Comparison of ENCODE assay signal across 10 mouse cellular contexts in the genomic region with DNA sequence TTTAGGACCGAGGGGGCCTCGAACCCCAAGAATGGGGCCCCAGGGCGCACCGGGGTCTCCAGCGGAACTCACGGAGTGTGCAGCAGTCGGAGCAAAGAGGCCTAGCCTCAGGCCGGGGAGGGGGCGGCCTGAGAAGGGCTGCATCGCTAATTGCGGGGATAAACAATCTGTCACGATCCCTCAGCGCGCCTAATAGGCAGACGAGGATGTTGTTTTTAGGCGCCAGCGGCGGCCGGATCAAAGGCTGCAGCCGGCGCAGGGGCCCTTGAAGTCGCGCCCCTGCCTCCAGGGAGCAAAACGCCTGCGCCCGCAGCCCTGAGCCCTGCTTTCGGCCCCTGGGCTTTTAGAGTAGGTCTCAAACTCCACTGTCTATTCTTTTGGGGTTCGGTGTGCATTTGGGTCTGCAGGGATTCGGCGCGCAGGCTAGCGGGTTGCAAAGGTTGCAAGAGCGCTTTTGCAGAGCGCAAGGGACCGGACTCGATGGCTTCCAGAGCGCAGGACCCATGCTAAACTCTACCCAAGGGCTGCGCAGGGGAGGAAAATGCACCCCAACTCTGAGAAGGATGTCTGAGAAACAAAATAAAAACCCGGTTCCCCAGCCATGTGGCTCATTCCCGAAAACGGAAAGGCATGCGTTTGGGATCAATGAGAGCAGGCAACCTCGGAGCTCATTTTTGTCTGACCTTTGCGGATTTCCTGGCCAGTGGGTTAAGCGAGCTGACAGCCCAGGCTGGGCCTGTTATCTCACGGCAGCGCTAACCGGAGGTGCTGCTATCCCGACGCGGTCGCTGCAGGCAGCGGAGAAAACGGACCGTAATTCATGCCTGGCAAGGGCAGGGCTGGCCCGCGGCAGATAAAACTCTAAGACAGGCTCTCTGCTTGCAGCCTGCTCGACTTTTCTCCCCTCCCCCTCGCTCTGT. TPM values are rescaled to one million over a fixed set of nuclear protein-coding genes. Genes with fewer than 3 reads are reported as not detected.
A peak's percentile ranks its signal among the peaks of the same experiment; 100 is the strongest.
DNase-seq lines count a peak whose midpoint lies in the region; ATAC-seq and TF ChIP-seq lines count a peak whose summit lies in the region.
"Had no signal": no experiment of that assay in that cellular context is flagged by ENCODE, and none has a peak within 500 bp of the region (broad histone marks: within the 10 kb centered on the region; RNA-seq: fewer than 3 reads in every experiment).

No protein-coding gene starts in this region.

- H3K4me1 ChIP-seq in midbrain, embryonic 10.5 days, result peaks cover 71% of the 10 kb centered on the region
- H3K4me1 ChIP-seq in midbrain, embryonic 16.5 days (ENCODE audit: control insufficient read depth, insufficient read depth, low read length), result peaks cover 13% of the 10 kb centered on the region; the same call in 1 of the 2 replicates
- peaks cover 47% of the 10 kb centered on the region for H3K4me1 ChIP-seq in forebrain, embryonic 13.5 days
- peaks cover 30% of the 10 kb centered on the region; the same call in 1 of the 2 replicates for H3K4me1 ChIP-seq in limb, embryonic 11.5 days (ENCODE audit: control insufficient read depth, insufficient read depth, low read length)
- H3K4me1 ChIP-seq in stomach, embryonic 14.5 days (ENCODE audit: control insufficient read depth, insufficient read depth, low read length), result peaks cover 12% of the 10 kb centered on the region; the same call in 1 of the 2 replicates
- no peaks in the 10 kb centered on the region for H3K4me1 ChIP-seq in kidney, adult 2 months (ENCODE audit: control insufficient read depth, insufficient read depth, low read length)

- H3K36me3 ChIP-seq in midbrain, embryonic 10.5 days, result no peaks in the 10 kb centered on the region
- no peaks in the 10 kb centered on the region for H3K36me3 ChIP-seq in midbrain, embryonic 16.5 days (ENCODE audit: control insufficient read depth, insufficient read depth, low read length)
- H3K36me3 ChIP-seq in forebrain, embryonic 13.5 days (ENCODE audit: poor library complexity, severe bottlenecking), result no peaks in the 10 kb centered on the region
- H3K36me3 ChIP-seq in limb, embryonic 11.5 days (ENCODE audit: control insufficient read depth, insufficient read depth, low read length), result no peaks in the 10 kb centered on the region
- H3K36me3 ChIP-seq in stomach, embryonic 14.5 days (ENCODE audit: control insufficient read depth, insufficient read depth, low read length), result no peaks in the 10 kb centered on the region
- H3K36me3 ChIP-seq in kidney, adult 2 months (ENCODE audit: control insufficient read depth, insufficient read depth, low read length), result no peaks in the 10 kb centered on the region

- no peak for TF ChIP-seq CTCF in kidney, adult 2 months (conservative IDR thresholded peaks at IDR 0.05; ENCODE audit: insufficient read depth, insufficient read length, low read depth, low read length)

- H3K27ac ChIP-seq in midbrain, embryonic 10.5 days (replicated peaks), result peak overlapping the region; percentile 69
- no peak overlapping the region for H3K27ac ChIP-seq in midbrain, embryonic 16.5 days (ENCODE audit: low read length)
- H3K27ac ChIP-seq in forebrain, embryonic 13.5 days, result no peak overlapping the region
- H3K27ac ChIP-seq in limb, embryonic 11.5 days (replicated peaks; ENCODE audit: low read depth, low read length), result peak overlapping the region; percentile 53; the same call in 1 of the 2 replicates
- H3K27ac ChIP-seq in stomach, embryonic 14.5 days (ENCODE audit: low read length), result no peak overlapping the region
- no peak overlapping the region for H3K27ac ChIP-seq in kidney, adult 2 months (ENCODE audit: insufficient read depth, low read depth, low read length)

- DNase-seq in midbrain, embryonic 10.5 days (ENCODE audit: low spot score), result peak; percentile 77
- peak; percentile 85 for DNase-seq in limb, embryonic 11.5 days (ENCODE audit: low spot score)
- no peak for DNase-seq in spleen, adult 18-20 months
- no peak for DNase-seq in urinary bladder, postnatal 25 days (ENCODE audit: low spot score)
- DNase-seq in kidney, adult 2 months, result no peak
- DNase-seq: cerebellum, adult 8-10 months; right cerebral cortex, postnatal 4 days had no signal

- no peak for TF ChIP-seq POLR2A in kidney, adult 2 months (IDR thresholded peaks at IDR 0.05; ENCODE audit: low read depth, low read length)

- WGBS in midbrain, embryonic 10.5 days, result under 1% methylated on average over 59 of the region's 59 CpGs
- under 1% methylated on average over 59 of the region's 59 CpGs for WGBS in midbrain, embryonic 16.5 days
- under 1% methylated on average over 59 of the region's 59 CpGs for WGBS in forebrain, embryonic 13.5 days
- under 1% methylated on average over 59 of the region's 59 CpGs for WGBS in limb, embryonic 11.5 days
- WGBS in stomach, embryonic 14.5 days, result under 1% methylated on average over 59 of the region's 59 CpGs
- 3% methylated on average over 59 of the region's 59 CpGs for WGBS in kidney, adult 2 months

- H3K9me3 ChIP-seq in midbrain, embryonic 10.5 days (replicated peaks), result peaks cover 4% of the 10 kb centered on the region; the same call in 1 of the 2 replicates
- H3K9me3 ChIP-seq in midbrain, embryonic 16.5 days (replicated peaks; ENCODE audit: control insufficient read depth, low read length, poor library complexity, severe bottlenecking), result no peaks in the 10 kb centered on the region
- H3K9me3 ChIP-seq in forebrain, embryonic 13.5 days (replicated peaks), result 0 out of 2 replicates have a peak, but pooled peaks cover 4% of the 10 kb centered on the region
- H3K9me3 ChIP-seq in limb, embryonic 11.5 days (ENCODE audit: control insufficient read depth, low read length), result no peaks in the 10 kb centered on the region
- H3K9me3 ChIP-seq in stomach, embryonic 14.5 days (ENCODE audit: control insufficient read depth, low read depth, low read length), result no peaks in the 10 kb centered on the region

- peak overlapping the region; percentile 41 for H3K4me3 ChIP-seq in midbrain, embryonic 10.5 days
- H3K4me3 ChIP-seq in midbrain, embryonic 16.5 days (ENCODE audit: low read depth, low read length), result no peak overlapping the region
- H3K4me3 ChIP-seq in forebrain, embryonic 13.5 days, result no peak overlapping the region; the same call in 1 of the 2 replicates
- H3K4me3 ChIP-seq in limb, embryonic 11.5 days (ENCODE audit: low read depth, low read length), result peak overlapping the region; percentile 20
- peak overlapping the region; percentile 2; the same call in 1 of the 2 replicates for H3K4me3 ChIP-seq in stomach, embryonic 14.5 days (ENCODE audit: low read depth, low read length)
- H3K4me3 ChIP-seq in kidney, adult 2 months (ENCODE audit: insufficient read depth, low read depth, low read length), result no peak overlapping the region

- H3K9ac ChIP-seq in midbrain, embryonic 16.5 days (ENCODE audit: low read depth, low read length), result no peak overlapping the region
- H3K9ac ChIP-seq in forebrain, embryonic 13.5 days, result no peak overlapping the region
- peak overlapping the region; percentile 45 for H3K9ac ChIP-seq in limb, embryonic 11.5 days (ENCODE audit: low read length)
- no peak overlapping the region for H3K9ac ChIP-seq in stomach, embryonic 14.5 days (replicated peaks; ENCODE audit: low read depth, low read length)

- H3K4me2 ChIP-seq in midbrain, embryonic 16.5 days (ENCODE audit: low read length), result no peak overlapping the region
- peak overlapping the region; percentile 22 for H3K4me2 ChIP-seq in forebrain, embryonic 13.5 days
- H3K4me2 ChIP-seq in limb, embryonic 11.5 days (ENCODE audit: low read depth, severe bottlenecking), result peak overlapping the region; percentile 32
- no peak overlapping the region for H3K4me2 ChIP-seq in stomach, embryonic 14.5 days (replicated peaks; ENCODE audit: low read depth, low read length)

- no peak for ATAC-seq in midbrain, embryonic 16.5 days
- no peak for ATAC-seq in forebrain, embryonic 13.5 days
- ATAC-seq in limb, embryonic 11.5 days (ENCODE audit: insufficient number of reproducible peaks, low FRiP score, low TSS enrichment, low read depth), result no peak
- ATAC-seq in stomach, embryonic 14.5 days (ENCODE audit: insufficient number of reproducible peaks, insufficient read depth, low FRiP score, low read depth), result no peak

- H3K27me3 ChIP-seq in midbrain, embryonic 10.5 days (ENCODE audit: low read depth, poor library complexity, severe bottlenecking), result peaks cover 100% of the 10 kb centered on the region
- peaks cover 46% of the 10 kb centered on the region for H3K27me3 ChIP-seq in midbrain, embryonic 16.5 days (ENCODE audit: control insufficient read depth, insufficient read depth, low read depth, low read length)
- H3K27me3 ChIP-seq in forebrain, embryonic 13.5 days, result peaks cover 99% of the 10 kb centered on the region
- H3K27me3 ChIP-seq in limb, embryonic 11.5 days (ENCODE audit: control insufficient read depth, insufficient read depth, low read length), result peaks cover 49% of the 10 kb centered on the region
- H3K27me3 ChIP-seq in stomach, embryonic 14.5 days (ENCODE audit: control insufficient read depth, insufficient read depth, low read length), result peaks cover 60% of the 10 kb centered on the region
- H3K27me3 ChIP-seq in kidney, adult 2 months (replicated peaks; ENCODE audit: control insufficient read depth, insufficient read depth, low read length), result peaks cover 16% of the 10 kb centered on the region

RNA-seq across cellular contexts. Expression of gene Msx1, which starts 2.6 kb away (rescaled TPM):
- polyA plus RNA-seq in midbrain, embryonic 10.5 days (2016; fragmentation: Nextera tagmentation; extraction: Ambion mirVana), result 150 and 155 TPM in 2 replicates
- polyA plus RNA-seq in midbrain, embryonic 16.5 days (2015; fragmentation: Nextera tagmentation; extraction: Ambion mirVana), result 10.8 and 13.0 TPM in 2 replicates
- polyA plus RNA-seq in forebrain, embryonic 13.5 days (2015; fragmentation: Nextera tagmentation; extraction: Ambion mirVana), result 17.7 and 20.2 TPM in 2 replicates
- polyA plus RNA-seq in limb, embryonic 11.5 days (2014; fragmentation: Nextera tagmentation; extraction: Ambion mirVana), result 218 and 235 TPM in 2 replicates
- 2.1 and 3.6 TPM in 2 replicates for polyA plus RNA-seq in stomach, embryonic 14.5 days (2014; fragmentation: Nextera tagmentation; extraction: Ambion mirVana)
- polyA plus RNA-seq in kidney, adult 2 months (2012; rRNA removed), result 1.0 and 1.1 TPM in 2 replicates

Comparison
In these comparisons a context has a peak if more than half of its experiments do, and no peak if none do; other contexts are left out.
1. H3K27ac ChIP-seq: peak in midbrain, embryonic 10.5 days (single experiment) and limb, embryonic 11.5 days (single experiment); none in midbrain, embryonic 16.5 days (single experiment), forebrain, embryonic 13.5 days (single experiment), stomach, embryonic 14.5 days (single experiment) and kidney, adult 2 months (single experiment).
2. H3K4me3 ChIP-seq: peak in midbrain, embryonic 10.5 days (single experiment), limb, embryonic 11.5 days (single experiment) and stomach, embryonic 14.5 days (single experiment); none in midbrain, embryonic 16.5 days (single experiment), forebrain, embryonic 13.5 days (single experiment) and kidney, adult 2 months (single experiment).
3. DNase-seq: peak in midbrain, embryonic 10.5 days (single experiment) and limb, embryonic 11.5 days (single experiment); none in spleen, adult 18-20 months (0 of 2), urinary bladder, postnatal 25 days (single experiment) and kidney, adult 2 months (single experiment).
4. H3K4me2 ChIP-seq: peak in forebrain, embryonic 13.5 days (single experiment) and limb, embryonic 11.5 days (single experiment); none in midbrain, embryonic 16.5 days (single experiment) and stomach, embryonic 14.5 days (single experiment).